Mouse (Mus musculus): Measurements from ENCODE around the gene Trak1. TPM values are rescaled to one million over a fixed set of nuclear protein-coding genes. Genes with fewer than 3 reads are reported as not detected.
A peak's percentile ranks its signal among the peaks of the same experiment; 100 is the strongest.

Gene Trak1
- total RNA-seq (2022): 100 to 1,000 TPM; 294 to 334 (median 302) TPM

DNA sequence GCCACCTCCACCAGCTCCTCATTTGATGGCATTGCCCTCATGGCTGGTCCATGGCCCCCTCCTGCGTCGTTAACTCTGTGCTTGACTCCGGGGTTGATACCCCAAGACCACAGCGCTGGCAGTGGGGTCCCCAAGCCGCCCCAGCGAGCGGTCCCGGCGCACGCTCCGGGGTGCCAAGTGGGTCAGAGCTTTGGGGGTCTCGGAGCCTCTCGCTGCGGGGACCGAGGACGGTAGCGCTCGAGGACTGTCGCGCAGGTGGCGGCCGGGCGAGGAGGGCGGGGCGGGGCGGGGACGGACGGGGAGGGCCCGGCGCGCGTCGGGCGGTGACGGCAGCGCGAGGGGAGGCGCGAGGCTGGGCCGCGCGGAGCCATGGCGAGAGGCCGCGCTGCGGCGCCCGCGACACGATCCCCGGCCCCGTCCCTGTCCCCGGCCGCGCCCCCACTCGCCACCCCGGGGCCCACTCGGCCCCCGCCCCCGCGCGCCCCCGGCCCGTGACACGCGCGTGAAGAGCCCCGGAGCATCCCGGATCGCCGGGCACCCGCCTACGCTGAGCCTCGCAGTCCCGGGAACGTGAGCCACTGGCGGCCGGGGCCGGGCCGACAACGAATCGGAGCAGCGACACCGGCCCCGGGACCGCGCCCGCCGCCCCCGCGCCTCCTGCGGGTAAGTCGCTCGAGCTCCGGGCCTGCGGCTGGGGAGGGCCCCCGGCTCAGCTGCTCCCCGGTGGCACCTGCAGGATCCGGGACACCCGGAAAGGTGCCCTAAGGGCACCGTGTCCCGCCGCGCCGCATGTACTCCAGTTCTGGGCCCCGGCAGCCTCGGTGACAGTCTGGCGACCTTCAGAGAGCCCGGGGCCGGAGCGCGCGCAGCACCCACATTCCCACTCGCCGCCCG, at the start of gene Trak1:
Trak1 (plus strand) TSS at position 332 of the 894 bp plus-strand sequence.
- DNase-seq (ENCODE audit: low spot score): no peak

DNA sequence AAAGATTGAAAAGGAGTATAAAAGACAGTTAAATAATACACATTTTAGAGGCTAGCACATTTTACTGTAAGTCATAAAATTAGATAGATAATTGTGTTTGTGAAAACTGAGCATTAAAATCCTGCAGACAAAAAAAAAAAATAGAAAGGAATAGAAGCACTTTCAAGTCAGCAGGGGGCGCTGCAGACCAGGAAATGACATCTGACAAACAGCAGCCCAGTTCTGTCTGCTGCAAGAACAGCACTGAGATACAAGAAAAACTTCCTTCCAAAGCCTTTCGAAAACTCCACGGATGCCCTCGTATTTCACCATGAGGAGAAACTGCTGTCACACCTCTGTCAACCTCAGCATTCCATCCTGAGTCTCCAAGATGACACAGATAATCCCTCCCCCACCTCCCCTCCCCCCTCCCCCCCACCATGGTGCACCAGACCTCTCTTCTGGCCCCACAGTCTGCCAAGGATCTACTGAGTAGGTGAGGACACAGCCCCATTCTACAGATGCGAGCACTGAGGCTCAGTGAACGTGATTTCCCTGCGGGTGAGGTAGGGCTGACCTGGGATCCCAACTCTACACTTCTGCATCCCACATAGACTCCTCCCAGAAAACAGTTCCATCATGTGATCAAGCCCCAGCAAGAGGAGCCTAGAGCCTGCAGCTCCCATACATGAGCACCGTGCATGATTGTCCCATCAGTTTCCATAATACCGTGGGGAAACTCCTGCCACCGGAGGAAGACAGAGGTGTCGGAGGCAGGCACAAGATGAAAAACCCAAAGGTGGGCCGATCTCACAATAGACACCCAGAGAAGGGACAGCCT, 49.1 kb upstream of the Trak1 start:
- DNase-seq (ENCODE audit: low spot score): peak; percentile 81

GRCm38 (mm10) chr9:121249805-121250204, 47.5 kb upstream of the Trak1 start:
- DNase-seq (ENCODE audit: low spot score): no peak

- DNase-seq (ENCODE audit: low spot score): no peak
These were observed 46.4 kb upstream of the Trak1 start for GRCm38 (mm10) chr9:121250854-121251253.

DNA sequence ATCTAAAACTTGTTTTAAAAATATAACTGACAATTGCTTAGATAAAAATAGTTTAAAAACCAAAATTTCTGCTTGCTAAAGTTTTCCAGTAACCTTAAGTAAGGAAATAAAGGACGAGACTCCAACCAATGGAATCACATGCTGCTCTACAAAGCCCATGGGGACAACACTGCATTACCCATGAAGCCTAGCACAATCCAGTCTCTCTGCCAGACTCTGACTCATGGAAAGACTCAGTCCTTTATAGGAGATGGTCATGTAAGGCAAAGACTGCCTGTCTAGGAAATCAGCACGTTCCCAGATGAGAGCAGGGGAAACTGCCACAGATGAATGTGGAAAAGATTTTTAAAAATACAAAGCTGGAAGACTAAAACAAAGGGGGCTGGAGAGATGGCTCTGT, 43.3 kb upstream of the Trak1 start:
- peak; percentile 75 for DNase-seq (ENCODE audit: low spot score)

GRCm38 (mm10) chr9:121254761-121255160, 42.5 kb upstream of the Trak1 start:
- DNase-seq (ENCODE audit: low spot score): no peak

DNA sequence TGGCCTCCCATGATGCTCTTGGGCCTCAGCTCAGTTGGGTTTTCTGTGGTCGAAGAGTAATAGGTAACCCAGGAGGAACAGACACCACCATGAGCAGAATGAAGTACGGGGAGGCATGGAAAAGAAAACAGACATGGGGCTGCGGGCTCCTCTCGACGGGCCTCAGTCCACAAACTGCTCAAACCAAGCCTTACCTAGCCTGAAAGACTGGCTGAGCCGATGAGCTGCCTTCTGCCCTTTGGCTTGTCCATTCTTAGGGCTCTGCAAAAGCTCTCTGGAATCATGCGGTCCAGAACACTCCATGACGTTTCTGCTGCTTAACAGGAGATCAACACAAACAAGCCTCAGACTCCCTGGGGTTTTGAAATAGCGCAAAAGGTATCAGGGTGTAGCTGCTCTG, 40.2 kb upstream of the Trak1 start:
- no peak for DNase-seq (ENCODE audit: low spot score)

DNA sequence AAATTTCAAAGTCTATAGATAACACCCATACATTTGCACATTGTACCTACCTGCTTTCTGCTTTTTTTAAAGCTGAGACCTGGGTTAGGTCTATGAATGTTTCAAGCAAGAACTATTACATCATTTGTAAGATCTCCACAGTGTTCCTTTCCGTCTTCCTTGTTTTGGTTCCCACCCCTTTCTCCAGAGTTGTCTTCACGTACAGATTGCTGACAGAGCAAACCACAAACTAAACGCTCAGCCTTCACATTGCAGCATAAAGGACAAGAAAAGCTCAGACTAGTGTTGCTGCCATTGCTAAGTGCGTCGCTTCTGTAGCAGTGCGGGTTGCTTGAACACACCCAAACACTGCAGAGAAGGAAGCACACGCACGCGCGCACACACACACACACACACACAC, 32.0 kb upstream of the Trak1 start:
- no peak for DNase-seq (ENCODE audit: low spot score)

DNA sequence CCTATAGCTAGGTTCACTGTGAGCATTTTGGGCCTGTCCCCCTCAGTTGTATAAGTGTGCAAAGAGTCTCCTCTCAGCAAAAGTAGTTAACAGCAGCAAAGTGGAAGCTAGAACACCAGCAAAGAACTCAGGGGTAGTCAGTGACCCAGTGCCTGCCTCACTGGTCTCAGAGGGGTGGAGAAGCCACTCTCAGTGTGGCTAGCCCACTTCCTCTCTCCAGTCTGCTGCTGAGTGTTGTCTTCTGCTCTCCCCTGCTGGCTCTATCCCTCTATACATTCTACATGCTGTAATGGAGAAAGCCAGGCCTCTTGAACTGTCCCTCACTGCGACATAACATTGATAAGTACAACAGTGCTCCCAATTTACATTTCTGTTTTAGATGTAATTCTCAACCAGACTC, 26.2 kb upstream of the Trak1 start:
- no peak for DNase-seq (ENCODE audit: low spot score)

GRCm38 (mm10) chr9:121271561-121271960, 25.7 kb upstream of the Trak1 start:
- DNase-seq (ENCODE audit: low spot score): no peak

- no peak for DNase-seq (ENCODE audit: low spot score)
These were observed 20.6 kb upstream of the Trak1 start for GRCm38 (mm10) chr9:121276745-121277117.

DNA sequence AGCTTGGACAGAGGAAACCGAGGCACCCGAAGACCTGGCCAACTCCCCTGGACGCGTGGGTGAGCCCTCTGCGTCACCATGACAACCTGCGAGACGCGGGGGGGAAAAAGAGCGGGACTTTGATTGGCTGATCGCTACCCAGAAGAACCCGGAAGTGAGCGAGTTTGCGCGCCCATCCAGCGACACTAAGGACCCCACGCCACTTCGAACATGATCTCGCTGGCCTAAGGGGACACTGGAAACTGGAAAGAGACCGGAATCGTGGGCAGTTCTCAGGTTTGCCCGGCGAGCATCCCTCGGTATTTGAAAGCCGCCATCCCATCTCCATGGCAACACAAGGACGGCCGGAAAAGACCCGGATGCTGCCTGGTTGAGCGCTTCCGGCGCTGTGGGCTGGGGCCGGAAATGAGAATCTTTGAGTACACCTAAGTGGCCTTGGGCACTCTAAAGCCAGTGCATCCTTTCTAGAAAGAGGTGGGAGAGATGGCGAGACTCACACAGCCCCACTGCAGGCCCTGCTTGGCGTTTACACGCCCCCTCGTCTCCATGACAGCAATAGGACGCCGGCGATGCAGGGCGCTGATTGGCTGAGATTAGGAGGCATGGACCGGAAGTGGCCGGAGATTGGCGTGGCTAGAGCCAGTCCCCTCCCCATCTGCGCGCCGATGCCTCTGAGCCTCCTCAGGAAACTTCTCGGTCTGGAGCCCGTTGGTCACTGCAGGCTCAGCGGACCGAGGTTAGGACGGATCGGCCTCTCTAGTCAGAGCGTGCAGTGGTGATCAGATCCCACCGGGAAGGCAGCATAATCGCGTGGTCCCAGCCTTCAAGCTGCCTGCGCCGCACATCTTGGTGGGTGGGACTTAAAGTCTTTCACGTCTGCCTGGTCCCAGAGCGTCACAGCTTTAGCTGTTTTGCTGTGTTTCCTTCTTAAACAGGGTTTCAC, 19.9 kb upstream of the Trak1 start, which contains the start of gene Ulk4:
Ulk4 (minus strand) TSS at position 80 of the 943 bp plus-strand sequence.
- DNase-seq (ENCODE audit: low spot score): peak; percentile 93

DNA sequence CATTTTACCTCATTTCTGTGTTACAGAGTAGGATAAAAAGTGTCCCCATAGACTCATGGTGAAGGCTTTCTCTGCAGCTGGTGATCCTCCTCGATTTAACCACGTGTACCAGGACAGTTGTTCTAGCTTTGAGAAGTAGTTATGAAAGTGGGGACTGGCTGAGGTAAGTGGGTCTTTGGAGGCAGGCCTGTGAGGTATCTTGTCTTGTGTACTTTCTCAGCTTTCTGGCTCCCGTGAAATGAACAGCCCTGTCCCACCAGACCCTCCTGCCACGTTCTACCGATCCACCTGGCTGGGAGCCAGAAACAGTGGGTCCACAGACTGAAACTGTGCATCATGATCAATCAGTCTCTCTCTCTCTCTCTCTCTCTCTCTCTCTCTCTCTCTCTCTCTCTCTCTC, 18.1 kb upstream of the Trak1 start:
- DNase-seq (ENCODE audit: low spot score): no peak

- DNase-seq (ENCODE audit: low spot score): no peak
These were observed 15.4 kb upstream of the Trak1 start for GRCm38 (mm10) chr9:121281891-121282290.

- DNase-seq (ENCODE audit: low spot score): peak; percentile 35
These were observed 13.6 kb upstream of the Trak1 start for GRCm38 (mm10) chr9:121283620-121284185.

- DNase-seq (ENCODE audit: low spot score): no peak
These were observed 12.9 kb upstream of the Trak1 start for GRCm38 (mm10) chr9:121284422-121284821.

GRCm38 (mm10) chr9:121285341-121286324, 11.7 kb upstream of the Trak1 start:
- DNase-seq (ENCODE audit: low spot score): peak; percentile 84

DNA sequence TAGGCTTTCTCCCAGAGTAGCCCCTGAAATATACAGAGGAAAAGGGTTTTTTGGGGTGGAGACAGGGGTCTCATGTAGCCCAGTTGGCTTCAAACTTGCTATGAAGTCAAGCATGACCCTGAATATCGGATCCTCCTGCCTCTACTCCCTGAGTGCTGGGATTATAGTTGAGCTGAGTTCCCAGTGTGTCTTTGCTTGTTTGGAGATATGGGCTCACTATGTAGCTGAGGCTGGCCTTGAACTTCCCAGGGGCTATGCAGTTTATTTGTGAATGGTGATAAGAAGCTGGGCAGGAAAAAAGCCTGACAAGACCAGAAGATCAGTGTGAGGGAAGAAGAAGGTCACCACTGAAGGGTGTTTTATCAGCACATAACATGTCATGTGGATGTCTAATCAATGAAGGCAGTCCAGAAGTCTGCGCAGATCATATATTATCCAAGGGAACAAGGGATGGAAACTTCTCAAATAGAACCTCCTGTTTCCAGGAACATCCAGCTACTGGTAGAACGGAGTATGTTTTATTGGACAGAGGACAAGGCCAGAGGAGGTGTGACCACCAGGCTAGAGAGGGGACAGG, 10.9 kb upstream of the Trak1 start:
- no peak for DNase-seq (ENCODE audit: low spot score)

GRCm38 (mm10) chr9:121291275-121291674, 6.0 kb upstream of the Trak1 start:
- DNase-seq (ENCODE audit: low spot score): no peak

DNA sequence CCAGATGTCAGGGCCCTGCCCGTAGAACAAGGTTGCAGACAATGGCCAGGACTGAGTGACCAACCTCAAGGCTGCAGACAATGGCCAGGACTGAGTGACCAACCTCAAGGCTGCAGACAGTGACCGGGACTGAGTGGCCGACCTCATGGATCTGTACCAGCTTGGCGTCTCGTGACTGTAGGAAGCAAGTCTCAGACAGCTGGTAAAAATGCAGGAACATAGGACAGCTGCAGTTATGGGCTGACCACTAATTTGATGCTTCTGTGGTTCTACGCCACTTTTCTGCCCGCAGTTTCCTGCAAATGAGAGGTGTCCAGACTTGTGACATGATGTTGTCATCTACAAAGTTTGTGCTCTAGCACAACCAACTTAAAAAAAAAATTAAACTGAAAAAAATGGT, 4.1 kb upstream of the Trak1 start:
- no peak for DNase-seq (ENCODE audit: low spot score)
